Mouse (Mus musculus): ENCODE data around the gene Hist2h2be. TPM values are rescaled to one million over a fixed set of nuclear protein-coding genes. Genes with fewer than 3 reads are reported as not detected.
A peak's percentile ranks its signal among the peaks of the same experiment; 100 is the strongest.
"Not testable (repeated sequence)": the region's sequence is repeated elsewhere in the genome, so short reads cannot be mapped to it uniquely, and the experiment has no call there.

Gene Hist2h2be
- 4.4 and 4.7 TPM in 2 replicates for polyA plus RNA-seq (2015; fragmentation: Nextera tagmentation; extraction: Ambion mirVana)

DNA sequence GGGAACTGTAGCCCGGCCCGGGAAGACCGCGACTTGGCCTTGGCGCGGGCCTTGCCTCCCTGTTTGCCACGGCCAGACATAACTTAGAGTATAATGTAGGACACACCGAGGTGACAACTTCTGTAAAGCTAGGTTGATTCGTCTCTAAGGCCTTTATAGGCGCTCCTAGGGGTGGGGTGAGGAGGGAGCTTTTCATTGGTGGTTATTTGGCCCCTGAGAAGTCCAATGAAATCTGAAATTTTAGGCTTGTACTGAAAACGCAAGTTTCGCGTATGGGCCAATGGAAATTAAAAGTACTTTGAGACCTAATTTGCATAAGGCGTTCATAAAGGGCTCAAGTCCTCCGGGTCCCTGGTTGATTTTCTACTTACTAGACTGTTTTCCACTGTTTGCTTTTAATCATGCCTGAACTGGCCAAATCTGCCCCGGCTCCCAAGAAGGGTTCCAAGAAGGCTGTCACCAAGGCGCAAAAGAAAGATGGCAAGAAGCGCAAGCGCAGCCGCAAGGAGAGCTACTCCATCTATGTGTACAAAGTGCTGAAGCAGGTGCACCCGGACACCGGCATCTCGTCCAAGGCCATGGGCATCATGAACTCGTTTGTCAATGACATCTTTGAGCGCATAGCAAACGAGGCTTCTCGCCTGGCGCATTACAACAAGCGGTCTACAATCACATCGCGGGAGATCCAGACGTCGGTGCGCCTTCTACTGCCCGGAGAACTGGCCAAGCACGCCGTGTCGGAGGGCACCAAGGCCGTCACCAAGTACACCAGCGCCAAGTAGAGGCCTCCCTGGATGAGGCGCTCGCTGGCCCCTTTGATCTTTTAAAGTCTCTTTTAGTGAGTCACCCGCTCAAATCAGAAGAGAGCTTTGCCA, at the start of gene Hist2h2be, which contains the start of gene Hist2h2ac:
Gene Hist2h2be (plus strand): TSS at position 355 of the 875 bp plus-strand sequence.
Gene Hist2h2ac (minus strand): TSS at position 116 of the 875 bp plus-strand sequence.
- Histone ChIP-seq H3K4me1 (ENCODE audit: control insufficient read depth, insufficient read depth, low read length) (peaks cover 25% of the 10 kb centered on the region), H3K9ac (ENCODE audit: low read depth, low read length) (peak within 1 kb of the TSS; percentile 78), H3K4me2 (ENCODE audit: low read length) (peak within 1 kb of the TSS; percentile 65), H3K9me3 (replicated peaks; ENCODE audit: control insufficient read depth, low read length, poor library complexity, severe bottlenecking) (no peaks in the 10 kb centered on the region), H3K4me3 (ENCODE audit: low read depth, low read length) (peak within 1 kb of the TSS; percentile 67), H3K27me3 (ENCODE audit: control insufficient read depth, insufficient read depth, low read depth, low read length) (no peaks in the 10 kb centered on the region), H3K36me3 (ENCODE audit: control insufficient read depth, insufficient read depth, low read length) (no peaks in the 10 kb centered on the region), H3K27ac (ENCODE audit: low read length) (peak within 1 kb of the TSS; percentile 98)
- peak; percentile 82 for ATAC-seq
- WGBS, result under 1% methylated on average over 43 of the region's 43 CpGs

DNA sequence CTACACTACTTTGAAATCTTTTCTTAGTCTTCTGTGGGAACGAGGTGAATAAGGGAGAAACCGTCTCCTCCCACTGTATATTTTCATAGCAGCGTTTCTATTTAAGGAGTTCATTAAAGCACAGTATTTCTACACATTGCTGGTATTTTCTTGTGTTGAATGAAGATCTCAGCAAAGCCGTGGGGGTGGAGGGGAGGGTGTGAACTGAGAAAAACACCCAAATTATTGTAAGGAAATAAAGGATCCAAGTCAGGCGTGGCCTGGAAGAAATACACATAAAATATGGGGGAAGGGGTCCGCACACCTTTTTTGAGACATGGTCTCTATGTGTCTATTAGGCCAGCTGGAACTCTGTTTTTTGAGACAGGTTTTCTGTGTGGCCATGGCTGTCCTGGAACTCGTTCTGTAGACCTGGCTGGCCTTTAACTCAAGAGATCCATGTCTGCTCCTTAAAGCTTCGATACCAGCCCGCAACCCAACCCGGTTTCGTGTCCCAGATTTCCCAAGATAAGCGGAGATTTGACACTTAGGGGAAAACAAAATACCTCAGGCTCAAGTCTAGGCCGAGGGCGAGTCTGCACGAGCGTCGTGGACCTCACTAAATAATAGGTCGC, 49.2 kb upstream of the Hist2h2be start:
- ATAC-seq, result no peak; the same call in 1 of the 2 replicates
- Histone ChIP-seq H3K36me3 (ENCODE audit: control insufficient read depth, insufficient read depth, low read length) (peaks cover 12% of the 10 kb centered on the region; the same call in 1 of the 2 replicates), H3K27ac (ENCODE audit: low read length) (peak overlapping the region; percentile 99), H3K9ac (ENCODE audit: low read depth, low read length) (peak overlapping the region; percentile 79), H3K27me3 (ENCODE audit: control insufficient read depth, insufficient read depth, low read depth, low read length) (no peaks in the 10 kb centered on the region), H3K9me3 (replicated peaks; ENCODE audit: control insufficient read depth, low read length, poor library complexity, severe bottlenecking) (no peaks in the 10 kb centered on the region), H3K4me3 (ENCODE audit: low read depth, low read length) (peak overlapping the region; percentile 64), H3K4me2 (ENCODE audit: low read length) (peak overlapping the region; percentile 73), H3K4me1 (ENCODE audit: control insufficient read depth, insufficient read depth, low read length) (peaks cover 31% of the 10 kb centered on the region)
- WGBS, result 19% methylated on average over 18 of the region's 18 CpGs

DNA sequence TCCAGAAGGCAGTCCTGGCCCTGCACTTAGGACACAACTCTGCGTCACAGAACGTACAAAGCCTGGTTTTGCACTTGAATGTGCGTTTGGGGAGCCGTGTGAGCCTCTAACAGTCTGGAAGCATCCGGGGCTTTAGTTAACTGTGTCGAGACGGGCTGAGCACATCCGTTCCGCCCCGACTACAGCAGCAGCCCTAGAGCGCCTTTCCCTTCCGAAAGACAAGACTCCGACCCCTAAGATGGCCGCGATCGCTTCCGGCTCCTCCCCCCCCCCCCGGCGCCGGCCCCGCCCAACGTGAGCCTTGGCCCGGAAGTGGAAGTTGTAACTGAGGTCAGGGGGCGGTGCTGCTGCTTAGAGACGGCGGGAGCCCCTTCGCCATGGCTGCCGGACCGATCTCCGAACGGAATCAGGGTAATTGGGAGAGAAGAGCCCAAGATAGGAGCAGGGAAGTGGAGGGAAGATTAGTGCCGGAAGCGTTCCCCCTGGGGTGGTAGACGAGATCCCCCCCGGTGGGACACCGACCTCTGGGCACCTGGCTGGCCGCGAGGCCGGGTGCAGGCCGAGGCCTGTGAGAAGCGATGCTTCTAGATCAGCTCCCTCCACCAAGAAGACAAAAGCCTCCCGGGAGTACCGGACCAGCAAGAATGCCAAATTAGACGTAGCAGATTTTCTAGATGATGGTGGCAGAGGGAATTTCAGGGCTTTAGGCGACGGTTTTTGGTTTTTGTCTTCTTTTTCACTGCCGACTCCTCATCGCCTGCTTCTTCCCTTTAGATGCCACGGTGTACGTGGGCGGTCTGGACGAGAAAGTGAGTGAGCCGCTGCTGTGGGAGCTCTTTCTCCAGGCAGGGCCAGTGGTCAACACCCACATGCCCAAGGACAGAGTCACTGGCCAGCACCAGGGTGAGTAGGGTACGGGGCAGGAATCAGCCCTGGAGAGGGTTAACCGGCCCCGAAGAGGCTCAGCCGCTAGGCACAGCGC, 48.4 kb upstream of the Hist2h2be start, which contains the start of gene Sf3b4:
Gene Sf3b4 (plus strand): TSS at position 136 of the 982 bp plus-strand sequence.
- peak within 1 kb of the TSS; percentile 94 for H3K4me2 ChIP-seq (ENCODE audit: low read length)
- H3K27ac ChIP-seq (ENCODE audit: low read length), result peak within 1 kb of the TSS; percentile 99
- H3K9ac ChIP-seq (ENCODE audit: low read depth, low read length), result peak within 1 kb of the TSS; percentile 79
- peak; percentile 94 for ATAC-seq
- H3K9me3 ChIP-seq (replicated peaks; ENCODE audit: control insufficient read depth, low read length, poor library complexity, severe bottlenecking), result no peaks in the 10 kb centered on the region
- peaks cover 31% of the 10 kb centered on the region for H3K4me1 ChIP-seq (ENCODE audit: control insufficient read depth, insufficient read depth, low read length)
- no peaks in the 10 kb centered on the region for H3K27me3 ChIP-seq (ENCODE audit: control insufficient read depth, insufficient read depth, low read depth, low read length)
- peaks cover 14% of the 10 kb centered on the region for H3K36me3 ChIP-seq (ENCODE audit: control insufficient read depth, insufficient read depth, low read length)
- WGBS, result under 1% methylated on average over 56 of the region's 58 CpGs
- H3K4me3 ChIP-seq (ENCODE audit: low read depth, low read length), result peak within 1 kb of the TSS; percentile 64

DNA sequence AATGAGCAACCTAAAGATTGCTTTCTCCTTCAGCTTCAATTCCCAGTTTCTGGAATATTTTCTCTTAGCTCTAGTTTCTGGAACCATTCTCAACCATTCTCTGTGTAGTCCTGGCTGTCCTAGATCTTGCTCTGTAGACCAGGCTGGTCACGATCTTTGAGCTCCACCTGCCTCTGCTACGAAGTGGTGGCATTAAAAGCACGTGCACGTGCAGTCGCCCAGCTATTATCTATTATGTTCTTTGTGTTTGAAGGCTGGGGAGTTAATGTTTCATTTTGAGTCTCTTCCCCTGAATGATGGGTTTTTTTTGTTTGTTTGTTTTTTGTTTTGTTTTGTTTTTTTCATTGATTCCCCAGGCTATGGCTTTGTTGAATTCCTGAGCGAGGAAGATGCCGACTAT, 47.7 kb upstream of the Hist2h2be start:
- H3K4me3 ChIP-seq (ENCODE audit: low read depth, low read length), result peak overlapping the region; percentile 64
- peaks cover 19% of the 10 kb centered on the region for H3K36me3 ChIP-seq (ENCODE audit: control insufficient read depth, insufficient read depth, low read length)
- H3K9me3 ChIP-seq (replicated peaks; ENCODE audit: control insufficient read depth, low read length, poor library complexity, severe bottlenecking), result no peaks in the 10 kb centered on the region
- no peaks in the 10 kb centered on the region for H3K27me3 ChIP-seq (ENCODE audit: control insufficient read depth, insufficient read depth, low read depth, low read length)
- ATAC-seq, result no peak
- H3K27ac ChIP-seq (ENCODE audit: low read length), result no peak overlapping the region
- peaks cover 31% of the 10 kb centered on the region for H3K4me1 ChIP-seq (ENCODE audit: control insufficient read depth, insufficient read depth, low read length)
- H3K9ac ChIP-seq (ENCODE audit: low read depth, low read length), result peak overlapping the region; percentile 78
- 37% methylated on average over 7 of the region's 7 CpGs for WGBS
- H3K4me2 ChIP-seq (ENCODE audit: low read length), result peak overlapping the region; percentile 94

DNA sequence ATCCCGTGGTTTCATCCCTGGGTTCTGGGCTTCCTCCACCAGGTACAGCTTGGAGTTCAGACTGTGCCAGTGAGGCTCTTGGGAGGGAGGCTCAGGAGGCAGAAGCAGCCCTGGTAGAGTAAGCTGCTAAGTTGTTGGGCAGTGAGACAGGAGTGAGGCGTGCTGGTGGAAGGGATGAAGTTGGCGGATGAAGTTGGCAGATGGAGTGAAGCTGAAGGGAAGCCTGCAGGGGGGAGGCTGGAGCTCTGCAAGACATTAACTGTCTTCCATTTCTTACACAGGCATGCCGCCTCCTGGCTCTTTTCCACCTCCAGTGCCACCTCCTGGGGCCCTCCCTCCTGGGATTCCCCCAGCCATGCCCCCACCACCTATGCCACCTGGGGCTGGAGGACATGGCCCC, 46.9 kb upstream of the Hist2h2be start:
- ATAC-seq; H3K4me2 ChIP-seq (ENCODE audit: low read length); H3K27ac ChIP-seq (ENCODE audit: low read length); H3K4me3 ChIP-seq (ENCODE audit: low read depth, low read length); H3K9me3 ChIP-seq (replicated peaks; ENCODE audit: control insufficient read depth, low read length, poor library complexity, severe bottlenecking); H3K27me3 ChIP-seq (ENCODE audit: control insufficient read depth, insufficient read depth, low read depth, low read length); H3K9ac ChIP-seq (ENCODE audit: low read depth, low read length): not testable (repeated sequence)
- 91% methylated on average over 3 of the region's 4 CpGs for WGBS
- Histone ChIP-seq H3K36me3 (ENCODE audit: control insufficient read depth, insufficient read depth, low read length) (peaks cover 23% of the 10 kb centered on the region), H3K4me1 (ENCODE audit: control insufficient read depth, insufficient read depth, low read length) (peaks cover 31% of the 10 kb centered on the region)

DNA sequence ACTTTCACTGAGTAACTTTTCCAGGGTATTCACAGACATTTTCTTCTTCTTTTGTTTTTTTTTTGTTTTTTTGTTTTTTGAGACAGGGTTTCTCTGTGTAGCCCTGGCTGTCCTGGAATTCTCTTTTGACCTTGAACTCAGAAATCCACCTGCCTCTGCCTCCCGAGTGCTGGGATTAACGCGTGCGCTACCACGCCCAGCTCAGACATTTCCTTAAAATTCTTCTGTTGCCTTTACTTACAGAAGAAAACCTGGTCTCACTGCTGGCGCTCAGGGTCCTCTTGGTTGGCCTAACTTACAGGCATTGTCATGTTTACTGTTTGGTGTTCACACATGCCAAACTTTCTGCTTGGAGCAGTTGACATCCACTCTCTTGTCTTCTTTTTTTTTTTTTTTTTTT, 45.7 kb upstream of the Hist2h2be start:
- no peak overlapping the region for H3K27ac ChIP-seq (ENCODE audit: low read length)
- no peak overlapping the region for H3K9ac ChIP-seq (ENCODE audit: low read depth, low read length)
- no peak overlapping the region for H3K4me3 ChIP-seq (ENCODE audit: low read depth, low read length)
- H3K4me1 ChIP-seq (ENCODE audit: control insufficient read depth, insufficient read depth, low read length), result peaks cover 35% of the 10 kb centered on the region
- WGBS, result 94% methylated on average over 6 of the region's 6 CpGs
- no peak overlapping the region for H3K4me2 ChIP-seq (ENCODE audit: low read length)
- H3K27me3 ChIP-seq (ENCODE audit: control insufficient read depth, insufficient read depth, low read depth, low read length), result no peaks in the 10 kb centered on the region
- H3K9me3 ChIP-seq (replicated peaks; ENCODE audit: control insufficient read depth, low read length, poor library complexity, severe bottlenecking), result no peaks in the 10 kb centered on the region
- peaks cover 23% of the 10 kb centered on the region for H3K36me3 ChIP-seq (ENCODE audit: control insufficient read depth, insufficient read depth, low read length)
- no peak for ATAC-seq

DNA sequence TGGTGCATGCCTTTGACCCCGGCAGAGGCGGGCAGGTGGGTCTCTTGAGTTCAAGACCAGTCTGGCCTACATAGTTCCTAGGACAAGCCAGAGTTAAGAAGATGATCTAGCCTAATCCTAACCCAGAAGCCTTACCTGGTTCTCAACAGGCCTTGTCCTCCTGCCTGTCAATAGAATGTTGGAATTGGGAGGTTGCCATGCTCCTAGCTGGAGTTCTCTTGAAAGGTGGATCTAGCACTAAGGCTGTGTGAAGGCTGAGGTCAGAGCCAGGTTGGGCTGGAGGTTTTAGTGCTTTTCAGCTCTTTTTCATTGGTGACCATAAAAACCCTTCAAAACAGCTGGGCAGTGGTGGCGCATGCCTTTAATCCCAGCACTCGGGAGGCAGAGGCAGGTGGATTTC, 42.5 kb upstream of the Hist2h2be start:
- 97% methylated on average over 4 of the region's 4 CpGs for WGBS
- peaks cover 23% of the 10 kb centered on the region for H3K36me3 ChIP-seq (ENCODE audit: control insufficient read depth, insufficient read depth, low read length)

DNA sequence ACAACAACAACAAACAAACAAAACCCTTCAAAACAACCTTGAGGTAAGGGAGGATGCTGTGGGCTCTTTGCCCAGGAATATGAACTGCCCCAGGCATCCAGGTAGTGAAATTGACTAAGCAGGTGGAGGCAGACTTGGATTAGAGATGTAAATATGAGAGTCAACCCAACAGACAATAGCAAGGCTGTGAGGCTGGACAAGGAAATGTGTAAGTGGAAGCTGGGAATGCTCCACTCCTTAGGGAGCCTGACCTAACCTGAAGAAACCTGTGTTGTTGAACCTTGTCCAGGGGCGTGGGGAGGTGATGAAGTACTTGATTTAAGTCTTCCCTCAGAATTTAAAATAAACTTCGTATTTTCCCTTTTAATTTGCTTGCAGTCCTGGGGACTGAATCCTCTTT, 42.0 kb upstream of the Hist2h2be start:
- Histone ChIP-seq H3K4me1 (ENCODE audit: control insufficient read depth, insufficient read depth, low read length) (peaks cover 36% of the 10 kb centered on the region), H3K36me3 (ENCODE audit: control insufficient read depth, insufficient read depth, low read length) (peaks cover 22% of the 10 kb centered on the region), H3K27me3 (ENCODE audit: control insufficient read depth, insufficient read depth, low read depth, low read length) (no peaks in the 10 kb centered on the region), H3K4me2 (ENCODE audit: low read length) (no peak overlapping the region), H3K4me3 (ENCODE audit: low read depth, low read length) (no peak overlapping the region), H3K9me3 (replicated peaks; ENCODE audit: control insufficient read depth, low read length, poor library complexity, severe bottlenecking) (no peaks in the 10 kb centered on the region), H3K9ac (ENCODE audit: low read depth, low read length) (no peak overlapping the region), H3K27ac (ENCODE audit: low read length) (no peak overlapping the region)
- no peak for ATAC-seq
- 90% methylated on average over 2 of the region's 2 CpGs for WGBS

More for the DNA sequence above, 42.5 kb upstream of the Hist2h2be start:
- no peak for ATAC-seq
- H3K9ac ChIP-seq (ENCODE audit: low read depth, low read length), result no peak overlapping the region
- no peak overlapping the region for H3K4me3 ChIP-seq (ENCODE audit: low read depth, low read length)
- H3K4me1 ChIP-seq (ENCODE audit: control insufficient read depth, insufficient read depth, low read length), result peaks cover 38% of the 10 kb centered on the region
- no peak overlapping the region for H3K4me2 ChIP-seq (ENCODE audit: low read length)
- H3K27me3 ChIP-seq (ENCODE audit: control insufficient read depth, insufficient read depth, low read depth, low read length), result no peaks in the 10 kb centered on the region
- no peaks in the 10 kb centered on the region for H3K9me3 ChIP-seq (replicated peaks; ENCODE audit: control insufficient read depth, low read length, poor library complexity, severe bottlenecking)
- H3K27ac ChIP-seq (ENCODE audit: low read length), result no peak overlapping the region

Data from midbrain, embryonic 16.5 days (tissue).